Mouse (Mus musculus) ES-E14 (cell line): Measurements from ENCODE around the gene Cyb561. TPM values are rescaled to one million over a fixed set of nuclear protein-coding genes. Genes with fewer than 3 reads are reported as not detected.

Experiments used
- DNase-seq: peaks from one replicate; pipeline ENCODE4 v3.0.0-alpha.2; 2013; ENCODE audit warnings: low read depth, low spot score
- H3K27ac ChIP-seq: 2 replicates; pipeline ENCODE4 v1.5.1; 2012; ENCODE audit warnings: low read depth, mild to moderate bottlenecking, low read length, moderate library complexity, mixed read lengths; ENCODE audit not compliant: poor library complexity, insufficient read depth, severe bottlenecking
- H3K36me3 ChIP-seq: 2 replicates; pipeline ENCODE4 v1.6.1; 2012; ENCODE audit warnings: mild to moderate bottlenecking, low read length, moderate library complexity, mixed read lengths; ENCODE audit not compliant: control insufficient read depth, poor library complexity, insufficient read depth, severe bottlenecking
- H3K4me1 ChIP-seq, 2 experiments: fragments of 150-350 bp in 1 of 2; sonication (generic) in 1 of 2; 2 replicates each; pipeline ENCODE4 v1.6.1; 2012; ENCODE audit warnings: low read length in 2 of 2, mild to moderate bottlenecking in 1 of 2, mixed read lengths in 1 of 2; ENCODE audit not compliant: control insufficient read depth in 2 of 2, insufficient read depth in 2 of 2, poor library complexity in 1 of 2
- H3K4me3 ChIP-seq, 2 experiments: fragments of 150-350 bp in 1 of 2; sonication (generic) in 1 of 2; 2 replicates each; pipeline ENCODE4 v1.5.1; 2012; ENCODE audit warnings: low read length in 2 of 2, low read depth in 1 of 2, mild to moderate bottlenecking in 1 of 2, mixed read lengths in 1 of 2; ENCODE audit not compliant: insufficient read depth in 1 of 2, poor library complexity in 1 of 2, severe bottlenecking in 1 of 2
- H3K9ac ChIP-seq: 2 replicates; pipeline ENCODE4 v1.6.1; 2012; ENCODE audit warnings: low read depth, mild to moderate bottlenecking, low read length, mixed read lengths; ENCODE audit not compliant: poor library complexity, insufficient read depth, severe bottlenecking
- H3K9me3 ChIP-seq: fragments of 150-350 bp; sonication (generic); 2 replicates; pipeline ENCODE4 v1.6.1; 2012; ENCODE audit warnings: low read depth, mild to moderate bottlenecking, low read length; ENCODE audit not compliant: control insufficient read depth, insufficient read depth
- CHD2 ChIP-seq: IDR thresholded peaks from 2 replicates; pipeline ENCODE4 v1.6.1; 2014; ENCODE audit warnings: mild to moderate bottlenecking, low read depth, low read length, inconsistent platforms
- HCFC1 ChIP-seq: IDR thresholded peaks from 2 replicates; pipeline ENCODE4 v1.6.1; 2012; ENCODE audit warnings: low read length, inconsistent platforms, borderline replicate concordance; ENCODE audit not compliant: insufficient read depth
- MAFK ChIP-seq: IDR thresholded peaks from 2 replicates; pipeline ENCODE4 v1.6.1; 2014; ENCODE audit warnings: mild to moderate bottlenecking, low read depth, low read length, inconsistent platforms; ENCODE audit not compliant: insufficient read depth
- ZC3H11A ChIP-seq: IDR thresholded peaks from 2 replicates; pipeline ENCODE4 v1.6.1; 2012; ENCODE audit warnings: low read depth, mild to moderate bottlenecking, inconsistent platforms, low read length, borderline replicate concordance
- ZNF384 ChIP-seq: IDR thresholded peaks from 2 replicates; pipeline ENCODE4 v1.6.1; 2012; ENCODE audit warnings: low read depth, low read length, inconsistent platforms
- in situ Hi-C, 2 experiments: fragments of 600-800 bp; cut with MboI; formaldehyde crosslinking; loops; one replicate each; pipeline ENCODE4 v1.15.1; 2025; ENCODE audit warnings: low sequenced_read_pairs in 2 of 2, inconsistent platforms in 1 of 2; ENCODE audit not compliant: unreplicated experiment in 2 of 2
- total RNA-seq: library from RNA; depleted of rRNA; stranded (reverse); fragments of 300-350 nt; gene quantifications from 2 replicates; pipeline ENCODE4 v1.2.3, GENCODE M21; 2012

The Cyb561 gene
- total RNA-seq, 1 experiment: 14.7 TPM

DNA sequence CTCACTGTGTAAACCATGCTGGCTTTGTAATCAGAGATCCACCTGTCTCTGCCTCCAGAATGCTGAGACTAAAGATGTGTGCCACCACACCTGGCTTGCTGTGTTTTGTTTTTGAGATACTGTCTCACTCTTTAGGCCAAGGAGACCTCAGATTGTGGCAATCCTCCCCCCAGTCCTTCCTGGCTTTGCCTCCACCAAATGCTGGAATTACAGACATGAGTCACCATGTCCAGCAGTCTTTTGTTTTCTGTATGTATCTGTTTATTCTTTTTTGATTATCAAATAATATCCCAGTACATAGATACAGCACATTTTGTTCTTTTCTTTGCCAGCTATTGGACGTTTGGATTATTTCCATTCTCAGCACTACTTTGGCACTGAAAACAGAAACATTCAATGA lies 5.4 kb upstream of the Cyb561 start:
- H3K4me1 ChIP-seq: peaks cover 6 to 8% of the 10 kb centered on the region in 2 experiments; a peak in 2 of 4 replicates
- H3K9ac ChIP-seq: no peak overlapping the region
- H3K36me3 ChIP-seq: no peaks in the 10 kb centered on the region
- H3K27ac ChIP-seq: no peak overlapping the region
- in situ Hi-C loops: no loop called here
- H3K4me3 ChIP-seq: no peak overlapping the region
- no peaks in the 10 kb centered on the region for H3K9me3 ChIP-seq
- TF ChIP-seq CHD2 (no peak), ZNF384 (no peak), HCFC1 (no peak), ZC3H11A (no peak), MAFK (no peak)
- no peak for DNase-seq

DNA sequence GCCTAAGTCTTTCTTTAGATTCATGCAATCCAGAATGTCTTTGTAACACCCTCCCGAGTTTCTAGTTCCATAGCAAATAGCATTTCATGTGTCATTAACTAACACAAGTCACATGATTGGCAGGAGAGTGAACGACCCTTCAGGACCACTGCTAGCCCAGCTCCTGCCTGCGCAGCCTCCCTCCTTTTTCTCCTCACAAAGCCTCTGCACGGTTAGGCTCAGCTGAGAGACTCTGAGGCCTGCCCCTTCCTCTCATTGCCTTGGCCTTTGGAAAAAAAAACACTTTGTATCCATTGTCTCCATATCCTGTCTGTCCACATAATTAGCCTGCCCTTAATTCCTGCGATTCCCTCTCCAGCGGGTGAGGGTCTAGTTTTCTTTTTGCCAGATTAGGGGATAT lies 4.4 kb upstream of the Cyb561 start:
- Histone ChIP-seq H3K9ac (no peak overlapping the region), H3K4me3 (no peak overlapping the region), H3K4me1 (peaks cover 8 to 18% of the 10 kb centered on the region in 2 experiments; a peak in 3 of 4 replicates), H3K36me3 (no peaks in the 10 kb centered on the region), H3K27ac (no peak overlapping the region), H3K9me3 (no peaks in the 10 kb centered on the region)
- in situ Hi-C loops: no loop called here
- no peak for DNase-seq
- no peak for TF ChIP-seq HCFC1

DNA sequence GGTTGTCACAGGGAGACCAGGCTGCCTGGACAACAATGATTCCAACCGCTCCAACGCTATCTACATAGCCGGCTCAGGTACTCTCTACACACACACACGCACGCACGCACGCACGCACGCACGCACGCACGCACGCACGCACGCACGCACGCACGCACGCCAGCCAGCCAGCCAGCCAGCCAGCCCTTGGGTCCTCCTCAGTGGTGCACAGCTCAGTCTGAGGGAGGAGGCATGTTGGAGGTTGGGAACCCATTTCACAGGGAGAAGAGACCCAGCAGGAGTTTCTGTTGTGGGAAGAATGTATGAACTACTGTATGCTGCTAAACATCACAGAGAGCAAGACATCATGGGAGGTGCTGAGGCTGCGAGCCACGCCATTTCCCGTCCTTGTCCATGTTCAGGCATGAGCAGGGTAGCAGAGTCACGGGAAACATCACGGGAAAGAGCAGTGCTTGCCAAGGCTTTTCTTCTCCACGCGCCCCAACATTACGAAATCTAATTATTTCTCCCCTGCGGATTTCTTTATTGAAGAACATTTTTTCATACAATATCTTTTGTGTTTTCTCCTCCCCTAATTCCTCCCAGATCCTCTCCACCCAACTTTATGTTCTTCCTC lies 2.8 kb upstream of the Cyb561 start:
- no peaks in the 10 kb centered on the region for H3K36me3 ChIP-seq
- peaks cover 8 to 24% of the 10 kb centered on the region in 2 experiments; a peak in 3 of 4 replicates for H3K4me1 ChIP-seq
- in situ Hi-C loops: no loop called here
- peak overlapping the region; percentile 11; the same call in 1 of the 2 replicates for H3K27ac ChIP-seq
- DNase-seq: no peak
- H3K9me3 ChIP-seq: no peaks in the 10 kb centered on the region
- peak overlapping the region; percentile 59 to 67 for H3K4me3 ChIP-seq
- peak overlapping the region; percentile 70; the same call in 1 of the 2 replicates for H3K9ac ChIP-seq
- no peak for TF ChIP-seq HCFC1
- no peak for TF ChIP-seq MAFK
- no peak for TF ChIP-seq CHD2
- no peak for TF ChIP-seq ZNF384
- no peak for TF ChIP-seq ZC3H11A

DNA sequence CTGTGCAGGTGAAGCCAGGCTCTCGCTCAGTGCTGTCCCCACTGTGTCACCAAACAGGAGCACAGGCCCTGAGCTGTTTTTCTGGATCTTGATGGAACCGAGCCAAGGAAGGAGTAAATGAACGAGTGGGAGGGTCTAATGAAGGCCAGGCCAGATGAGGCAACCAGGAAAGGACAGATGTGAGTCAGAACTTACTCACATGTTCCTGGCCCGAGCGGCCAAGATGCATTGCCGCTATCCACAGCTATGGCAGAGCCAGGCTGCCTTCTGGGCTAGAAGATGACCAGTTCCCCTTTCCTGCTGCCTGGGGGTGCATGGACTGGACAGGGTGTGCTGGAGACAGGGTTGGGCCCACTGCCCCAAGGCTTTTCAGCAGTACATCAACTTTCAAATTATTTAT lies 266 bp upstream of the Cyb561 start:
- Histone ChIP-seq H3K4me1 (peaks cover 9 to 29% of the 10 kb centered on the region in 2 experiments; a peak in 3 of 4 replicates), H3K27ac (no peak overlapping the region), H3K9me3 (no peaks in the 10 kb centered on the region), H3K9ac (peak overlapping the region; percentile 0; the same call in 1 of the 2 replicates), H3K36me3 (no peaks in the 10 kb centered on the region), H3K4me3 (no peak overlapping the region)
- in situ Hi-C loops: no loop called here
- TF ChIP-seq ZC3H11A (no peak), CHD2 (no peak), HCFC1 (no peak), ZNF384 (no peak), MAFK (no peak)
- no peak for DNase-seq

DNA sequence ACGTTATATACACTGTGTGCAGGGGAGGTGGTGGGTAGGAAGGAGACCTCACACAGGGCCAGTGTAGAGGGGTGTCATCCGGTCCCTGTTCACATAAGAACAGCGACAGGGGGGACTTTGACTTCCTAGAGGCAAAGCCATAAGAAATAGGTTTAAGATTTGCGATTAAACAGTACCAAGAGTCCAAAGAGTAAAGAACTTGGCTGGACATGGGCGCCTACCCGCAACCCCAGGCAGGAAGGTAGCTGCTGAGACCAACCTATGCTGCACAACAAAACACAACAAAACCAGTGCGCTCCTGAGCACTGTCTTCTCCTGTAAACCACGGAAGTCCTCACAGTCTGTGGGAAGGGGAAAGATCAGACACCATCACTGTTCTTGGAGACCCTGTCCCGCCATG lies 1.0 kb downstream of the Cyb561 start:
- TF ChIP-seq ZC3H11A (no peak), ZNF384 (no peak), MAFK (no peak), CHD2 (no peak), HCFC1 (no peak)
- no peaks in the 10 kb centered on the region for H3K36me3 ChIP-seq
- no peak for DNase-seq
- in situ Hi-C loops: no loop called here
- no peak overlapping the region for H3K27ac ChIP-seq
- no peak overlapping the region for H3K4me3 ChIP-seq
- H3K9me3 ChIP-seq: no peaks in the 10 kb centered on the region
- peaks cover 9 to 33% of the 10 kb centered on the region in 2 experiments; a peak in 3 of 4 replicates for H3K4me1 ChIP-seq
- H3K9ac ChIP-seq: no peak overlapping the region
